Mouse (Mus musculus): ENCODE results near the gene Osbpl6. TPM values are rescaled to one million over a fixed set of nuclear protein-coding genes. Genes with fewer than 3 reads are reported as not detected.

Osbpl6 gene
- polyA plus RNA-seq, 1 experiment: 23.5 TPM

DNA sequence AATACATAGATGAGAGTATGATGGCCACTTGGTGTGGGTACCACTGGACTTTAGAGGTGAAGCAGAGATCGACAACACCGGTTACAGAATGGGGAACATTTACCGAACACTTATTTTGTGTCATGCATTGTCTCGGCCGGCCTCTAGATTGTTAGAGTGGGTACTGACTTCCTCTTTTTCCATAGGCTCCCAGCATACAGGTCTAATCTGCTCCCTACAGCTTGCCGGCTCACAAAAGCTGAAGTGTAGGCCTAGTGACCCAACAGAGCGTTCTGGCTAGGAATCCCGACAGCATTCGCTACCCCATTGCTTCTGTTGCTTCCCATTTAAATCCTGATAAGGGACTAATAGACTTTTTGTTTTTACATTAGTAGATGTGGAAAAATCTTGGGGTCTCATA lies 135.6 kb downstream of the Osbpl6 start:
- no peak overlapping the region for H3K27ac ChIP-seq (ENCODE audit: insufficient read depth, low read length)
- H3K4me1 ChIP-seq (ENCODE audit: control insufficient read depth, insufficient read depth, low read length): peaks cover 2% of the 10 kb centered on the region; the same call in 1 of the 2 replicates
- no peak for TF ChIP-seq POLR2A (IDR thresholded peaks at IDR 0.05; ENCODE audit: extremely low read depth, insufficient read depth, low read length)
- no peak for TF ChIP-seq CTCF (IDR thresholded peaks at IDR 0.05; ENCODE audit: extremely low read depth, insufficient read depth, low read length)
- H3K4me3 ChIP-seq (ENCODE audit: insufficient read depth, low read length): no peak overlapping the region

DNA sequence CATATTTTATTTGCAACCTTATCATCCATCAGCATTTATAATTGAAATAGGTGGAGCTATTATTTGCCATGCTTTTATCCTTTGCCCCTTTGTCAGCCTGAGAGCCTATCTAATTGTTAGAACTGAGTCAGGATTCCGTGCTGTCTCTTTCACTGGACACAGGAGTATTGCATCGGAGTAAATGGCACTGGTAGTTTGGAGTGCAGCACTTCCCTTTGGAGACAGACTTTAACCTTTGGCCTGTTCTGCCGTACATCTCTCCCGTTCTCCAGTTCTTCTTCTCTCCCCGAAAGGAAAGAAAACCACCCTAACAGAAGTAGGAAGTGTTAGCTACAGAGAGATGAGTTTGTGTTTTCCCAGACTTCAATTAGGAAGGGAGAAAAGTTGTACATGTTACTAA lies 136.6 kb downstream of the Osbpl6 start:
- peaks cover 1% of the 10 kb centered on the region; the same call in 1 of the 2 replicates for H3K4me1 ChIP-seq (ENCODE audit: control insufficient read depth, insufficient read depth, low read length)
- H3K27ac ChIP-seq (ENCODE audit: insufficient read depth, low read length): no peak overlapping the region
- no peak overlapping the region for H3K4me3 ChIP-seq (ENCODE audit: insufficient read depth, low read length)
- TF ChIP-seq CTCF (IDR thresholded peaks at IDR 0.05; ENCODE audit: extremely low read depth, insufficient read depth, low read length): no peak
- TF ChIP-seq POLR2A (IDR thresholded peaks at IDR 0.05; ENCODE audit: extremely low read depth, insufficient read depth, low read length): no peak

DNA sequence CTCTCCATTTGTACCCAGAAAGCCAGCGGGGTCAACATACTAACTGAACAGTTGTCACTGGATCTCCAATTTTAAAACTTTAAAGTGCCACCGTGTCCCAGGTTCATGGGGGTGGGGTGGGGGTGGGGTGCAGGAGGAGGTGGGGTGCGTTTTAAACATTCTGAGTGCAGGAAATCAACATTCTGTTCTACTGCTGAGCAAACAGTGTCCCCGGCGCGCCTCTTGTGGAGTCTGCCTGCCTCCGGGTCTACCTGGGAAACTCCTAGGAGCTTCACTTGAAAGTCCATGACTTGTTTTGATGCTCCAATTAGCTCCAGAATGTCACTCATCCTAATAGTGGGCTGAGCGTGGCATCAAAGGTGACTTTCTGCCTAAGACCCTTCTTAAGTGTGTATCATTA lies 139.2 kb downstream of the Osbpl6 start:
- Histone ChIP-seq H3K27ac (ENCODE audit: insufficient read depth, low read length) (no peak overlapping the region), H3K4me1 (ENCODE audit: control insufficient read depth, insufficient read depth, low read length) (no peaks in the 10 kb centered on the region), H3K4me3 (ENCODE audit: insufficient read depth, low read length) (no peak overlapping the region)
- no peak for TF ChIP-seq POLR2A (IDR thresholded peaks at IDR 0.05; ENCODE audit: extremely low read depth, insufficient read depth, low read length)
- TF ChIP-seq CTCF (IDR thresholded peaks at IDR 0.05; ENCODE audit: extremely low read depth, insufficient read depth, low read length): no peak

DNA sequence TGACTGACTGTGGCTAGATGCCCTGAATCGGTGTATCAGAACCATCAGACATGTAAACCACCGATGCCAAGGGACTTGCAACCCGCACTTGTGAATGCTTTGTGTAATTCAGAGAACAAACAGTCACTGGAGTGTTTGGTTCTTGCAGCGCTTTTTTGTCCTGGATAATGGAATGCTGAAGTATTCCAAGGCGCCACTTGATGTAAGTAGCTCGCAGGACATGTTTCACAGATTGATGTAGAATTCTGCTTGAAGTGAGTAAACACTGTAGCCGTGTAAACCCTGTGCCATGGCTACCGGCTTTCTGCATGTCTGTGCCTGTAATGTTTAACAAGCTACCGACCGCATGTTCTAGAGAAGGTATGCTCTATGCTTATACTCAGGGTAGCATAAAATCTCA lies 141.9 kb downstream of the Osbpl6 start:
- Histone ChIP-seq H3K27ac (ENCODE audit: insufficient read depth, low read length) (no peak overlapping the region), H3K4me3 (ENCODE audit: insufficient read depth, low read length) (no peak overlapping the region), H3K4me1 (ENCODE audit: control insufficient read depth, insufficient read depth, low read length) (no peaks in the 10 kb centered on the region)
- no peak for TF ChIP-seq CTCF (IDR thresholded peaks at IDR 0.05; ENCODE audit: extremely low read depth, insufficient read depth, low read length)
- no peak for TF ChIP-seq POLR2A (IDR thresholded peaks at IDR 0.05; ENCODE audit: extremely low read depth, insufficient read depth, low read length)

DNA sequence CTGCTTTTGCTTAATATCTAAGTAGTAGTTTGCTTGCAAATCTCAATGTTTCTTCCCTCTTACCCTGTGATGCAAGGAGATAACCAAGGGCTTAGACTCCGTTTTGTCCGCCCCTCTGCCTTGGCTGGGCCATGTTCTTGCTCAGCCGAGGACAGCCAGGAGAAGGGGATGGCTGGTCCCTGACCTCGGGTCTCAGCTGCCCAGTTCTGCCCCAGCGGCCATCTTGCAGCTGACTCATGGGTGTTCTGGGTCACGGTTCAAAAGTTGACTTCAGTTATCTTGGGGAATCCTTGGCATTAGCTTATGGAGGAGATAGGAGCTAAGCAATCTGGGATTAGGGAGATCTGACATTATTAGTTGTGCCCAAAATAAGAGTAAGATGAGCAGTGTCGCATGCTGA lies 142.5 kb downstream of the Osbpl6 start:
- Histone ChIP-seq H3K4me3 (ENCODE audit: insufficient read depth, low read length) (no peak overlapping the region), H3K4me1 (ENCODE audit: control insufficient read depth, insufficient read depth, low read length) (no peaks in the 10 kb centered on the region), H3K27ac (ENCODE audit: insufficient read depth, low read length) (no peak overlapping the region)
- TF ChIP-seq POLR2A (IDR thresholded peaks at IDR 0.05; ENCODE audit: extremely low read depth, insufficient read depth, low read length): no peak
- no peak for TF ChIP-seq CTCF (IDR thresholded peaks at IDR 0.05; ENCODE audit: extremely low read depth, insufficient read depth, low read length)

DNA sequence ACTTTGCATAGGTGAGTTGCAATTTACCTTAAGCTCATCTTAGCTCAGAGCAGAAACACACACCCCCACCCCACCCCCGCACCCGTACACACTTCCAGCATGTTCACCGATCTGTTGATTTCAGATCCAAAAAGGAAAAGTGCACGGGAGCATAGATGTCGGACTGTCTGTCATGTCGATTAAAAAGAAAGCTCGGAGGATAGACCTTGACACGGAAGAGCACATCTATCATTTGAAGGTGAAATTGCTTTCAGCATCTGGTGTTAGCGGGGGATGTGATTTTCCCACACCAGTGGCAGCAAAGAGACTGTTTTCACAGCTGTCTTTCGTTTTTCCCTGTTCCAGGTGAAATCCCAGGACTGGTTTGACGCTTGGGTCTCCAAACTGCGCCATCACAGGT lies 143.0 kb downstream of the Osbpl6 start:
- no peaks in the 10 kb centered on the region for H3K4me1 ChIP-seq (ENCODE audit: control insufficient read depth, insufficient read depth, low read length)
- TF ChIP-seq POLR2A (IDR thresholded peaks at IDR 0.05; ENCODE audit: extremely low read depth, insufficient read depth, low read length) (no peak), CTCF (IDR thresholded peaks at IDR 0.05; ENCODE audit: extremely low read depth, insufficient read depth, low read length) (no peak)
- no peak overlapping the region for H3K4me3 ChIP-seq (ENCODE audit: insufficient read depth, low read length)
- H3K27ac ChIP-seq (ENCODE audit: insufficient read depth, low read length): no peak overlapping the region

DNA sequence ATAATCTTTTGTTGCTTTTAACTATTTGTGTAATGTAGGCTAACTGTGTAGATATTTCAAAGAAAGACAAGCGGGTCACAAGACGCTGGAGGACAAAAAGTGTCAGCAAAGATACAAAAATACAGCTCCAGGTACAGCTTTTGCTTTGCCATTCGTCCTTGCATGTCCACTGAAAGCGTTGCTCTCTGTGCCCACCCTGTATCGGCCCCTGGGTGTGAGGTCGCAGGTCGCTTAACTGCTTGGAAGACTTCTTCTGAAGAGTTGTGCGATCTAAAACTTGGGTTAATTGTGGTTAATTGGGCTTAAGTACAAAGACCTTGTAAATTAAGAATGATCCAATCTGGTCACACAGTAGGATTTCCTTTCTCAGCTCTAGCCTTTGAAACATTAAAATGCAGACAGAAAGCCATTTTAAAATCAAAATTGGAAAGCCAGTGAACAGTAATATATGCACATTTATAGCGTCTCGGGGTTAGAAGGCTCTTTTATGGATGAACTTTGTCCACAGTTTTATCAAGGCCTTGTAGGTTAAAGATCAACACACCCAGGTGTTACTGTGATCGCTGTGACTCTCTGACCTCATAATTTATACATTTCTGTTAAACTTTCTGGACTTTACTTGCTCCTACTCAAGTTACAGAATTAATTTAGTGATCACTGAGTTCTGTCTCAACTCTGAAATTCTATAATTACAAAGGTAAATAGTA lies 149.7 kb downstream of the Osbpl6 start:
- H3K4me3 ChIP-seq (ENCODE audit: insufficient read depth, low read length): no peak overlapping the region
- H3K27ac ChIP-seq (ENCODE audit: insufficient read depth, low read length): no peak overlapping the region
- TF ChIP-seq POLR2A (IDR thresholded peaks at IDR 0.05; ENCODE audit: extremely low read depth, insufficient read depth, low read length): no peak
- no peak for TF ChIP-seq CTCF (IDR thresholded peaks at IDR 0.05; ENCODE audit: extremely low read depth, insufficient read depth, low read length)
- no peaks in the 10 kb centered on the region for H3K4me1 ChIP-seq (ENCODE audit: control insufficient read depth, insufficient read depth, low read length)

DNA sequence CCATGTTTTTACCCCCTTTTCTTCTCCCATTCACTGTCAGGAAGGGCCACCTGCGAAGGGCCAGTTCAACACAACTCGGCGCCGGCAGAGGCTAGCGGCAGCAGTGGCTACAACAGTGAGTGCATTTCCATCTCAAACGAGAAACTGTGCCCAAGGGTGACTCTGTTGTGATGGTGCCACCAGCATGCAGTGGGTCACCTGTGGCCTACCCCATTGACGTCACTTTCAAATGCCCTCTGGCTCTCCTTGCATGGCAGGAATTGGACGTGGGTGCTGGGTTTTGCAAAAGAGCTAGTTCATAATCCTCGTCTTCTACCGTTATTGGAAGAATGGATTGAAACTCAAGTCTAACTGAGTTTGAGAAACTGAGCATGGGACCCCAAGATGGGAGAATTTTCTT lies 153.8 kb downstream of the Osbpl6 start:
- Histone ChIP-seq H3K27ac (ENCODE audit: insufficient read depth, low read length) (no peak overlapping the region), H3K4me3 (ENCODE audit: insufficient read depth, low read length) (no peak overlapping the region), H3K4me1 (ENCODE audit: control insufficient read depth, insufficient read depth, low read length) (no peaks in the 10 kb centered on the region)
- TF ChIP-seq CTCF (IDR thresholded peaks at IDR 0.05; ENCODE audit: extremely low read depth, insufficient read depth, low read length): no peak
- TF ChIP-seq POLR2A (IDR thresholded peaks at IDR 0.05; ENCODE audit: extremely low read depth, insufficient read depth, low read length): no peak

DNA sequence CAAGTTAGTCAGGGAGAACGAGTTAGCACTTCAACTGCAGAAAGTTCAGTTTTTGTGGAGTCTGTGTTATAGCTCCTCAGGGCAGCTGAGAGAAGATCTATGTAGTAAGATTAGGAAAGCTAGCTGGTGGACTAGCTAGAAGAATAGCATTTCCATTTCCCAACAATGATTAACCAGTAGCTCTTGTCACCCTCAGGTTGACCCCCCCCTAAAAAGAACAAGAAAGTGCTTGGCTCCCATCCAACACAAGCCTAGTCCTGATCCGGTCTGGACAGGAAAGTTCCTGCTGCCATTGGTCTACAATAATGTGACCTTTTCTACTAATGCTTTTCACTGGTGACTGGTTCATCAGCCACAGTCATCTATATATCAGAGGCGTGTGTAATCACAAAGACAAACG lies 157.6 kb downstream of the Osbpl6 start:
- Histone ChIP-seq H3K27ac (ENCODE audit: insufficient read depth, low read length) (no peak overlapping the region), H3K4me1 (ENCODE audit: control insufficient read depth, insufficient read depth, low read length) (no peaks in the 10 kb centered on the region), H3K4me3 (ENCODE audit: insufficient read depth, low read length) (no peak overlapping the region)
- no peak for TF ChIP-seq CTCF (IDR thresholded peaks at IDR 0.05; ENCODE audit: extremely low read depth, insufficient read depth, low read length)

DNA sequence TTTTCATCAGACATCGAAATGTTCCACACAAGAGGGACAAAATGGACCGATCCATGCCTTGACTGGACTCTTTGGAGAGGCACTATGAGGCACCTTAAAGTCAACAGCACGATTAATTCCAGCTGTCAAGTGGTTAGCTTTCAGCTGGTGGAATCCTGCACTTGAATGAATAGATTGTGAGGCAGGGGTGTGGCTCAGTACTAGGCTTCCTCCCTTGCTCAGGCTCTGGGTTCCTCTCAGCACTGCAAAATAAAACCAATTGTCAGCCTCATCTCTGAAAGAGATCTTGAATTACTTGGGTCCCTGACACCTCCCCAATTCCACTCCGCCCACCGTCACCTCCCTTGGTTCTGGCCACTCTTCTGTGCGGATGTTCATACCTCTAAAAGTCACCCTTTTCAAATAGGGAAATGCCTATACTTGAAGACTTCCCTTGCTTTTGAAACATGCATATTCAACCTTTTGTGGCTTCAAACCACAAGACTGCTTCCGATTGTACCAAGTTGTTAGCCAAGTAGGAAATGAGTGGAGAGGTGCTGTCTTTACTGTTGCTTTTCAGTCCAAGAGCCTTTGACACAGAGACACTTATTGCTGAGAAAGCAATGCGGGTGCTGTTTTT lies 160.7 kb downstream of the Osbpl6 start:
- H3K4me3 ChIP-seq (ENCODE audit: insufficient read depth, low read length): no peak overlapping the region
- H3K4me1 ChIP-seq (ENCODE audit: control insufficient read depth, insufficient read depth, low read length): no peaks in the 10 kb centered on the region
- TF ChIP-seq CTCF (IDR thresholded peaks at IDR 0.05; ENCODE audit: extremely low read depth, insufficient read depth, low read length) (no peak), POLR2A (IDR thresholded peaks at IDR 0.05; ENCODE audit: extremely low read depth, insufficient read depth, low read length) (no peak)
- H3K27ac ChIP-seq (ENCODE audit: insufficient read depth, low read length): no peak overlapping the region

Data from cortical plate, adult 2 months (tissue).